Mouse (Mus musculus) activated CD4-positive, CD25-positive, alpha-beta regulatory T cell, adult 9 weeks (primary cell): ENCODE results near the gene Ipp. TPM values are rescaled to one million over a fixed set of nuclear protein-coding genes. Genes with fewer than 3 reads are reported as not detected.

Experiments used
- polyA plus RNA-seq: library from polyadenylated mRNA; unstranded; fragments of 100-300 nt; shearing (Covaris generic); gene quantifications from one replicate; pipeline ENCODE4 v1.2.1, GENCODE M21; 2017

Ipp gene
- polyA plus RNA-seq = 17.8 TPM

GRCm38 (mm10) chr4:116507425-116508218, at the start of gene Ipp:
TSS of gene Ipp (plus strand) at chr4:116507549.

GRCm38 (mm10) chr4:116464126-116464981, 43.0 kb upstream of the Ipp start, which contains the start of gene Mast2:
TSS of gene Mast2 (minus strand) at chr4:116464183.

DNA sequence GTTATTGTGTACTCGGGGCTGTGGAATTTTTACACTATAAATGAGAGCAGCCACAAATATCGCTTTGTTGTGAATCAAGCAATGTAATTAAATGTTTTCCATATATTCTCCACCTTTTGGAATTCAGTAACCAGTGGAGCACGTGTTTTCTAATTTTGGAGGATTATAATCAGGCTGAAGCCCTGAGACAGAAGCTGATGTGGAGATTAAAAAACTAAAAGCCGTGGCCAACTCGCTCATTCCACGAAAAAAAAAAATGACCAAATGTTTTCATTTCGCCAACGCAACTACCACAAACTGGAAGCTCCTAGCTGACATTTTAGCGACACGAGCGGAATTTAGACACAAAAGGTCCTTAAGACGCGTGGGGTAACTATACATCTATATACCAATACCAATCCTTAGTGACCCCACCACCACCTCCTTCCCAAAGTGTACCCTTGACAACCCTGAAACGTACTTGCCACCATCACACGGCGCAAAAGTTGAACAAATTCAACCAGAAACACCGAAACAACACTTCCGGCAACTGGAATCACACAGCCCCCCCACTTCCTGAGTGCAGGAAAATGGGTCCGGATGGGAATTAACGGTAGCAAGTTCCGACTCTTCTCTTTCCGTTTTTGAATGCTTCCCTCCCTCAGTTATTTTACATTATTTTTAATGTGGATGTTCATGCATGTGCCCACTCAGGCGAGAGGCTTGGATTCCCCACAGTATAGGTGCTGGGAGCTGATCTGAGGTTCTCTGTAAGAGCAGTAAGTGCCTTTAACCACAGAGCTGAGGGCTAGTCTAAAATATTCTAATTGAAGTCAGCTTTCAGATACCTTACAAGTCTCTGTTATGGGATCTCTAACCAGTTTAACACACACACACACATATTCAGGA, 48.3 kb downstream of the Ipp start, which contains the start of gene Tmem69:
Gene Tmem69, minus strand, starts transcription at position 524 of the 888 bp plus-strand sequence.

GRCm38 (mm10) chr4:116557306-116558121, 50.2 kb downstream of the Ipp start, which contains the start of gene Gpbp1l1:
TSS of gene Gpbp1l1 (plus strand) at chr4:116557658.

Other genes with a start within 250 kb of the Ipp start
- 3.1 TPM for gene Mast2, start 43.4 kb upstream of the Ipp start, polyA plus RNA-seq
- 30.3 TPM for gene Tmem69, start 48.4 kb downstream of the Ipp start, polyA plus RNA-seq
- gene Gpbp1l1, start 50.1 kb downstream of the Ipp start, polyA plus RNA-seq = 48.2 TPM
- gene Ccdc17, start 89.1 kb downstream of the Ipp start, polyA plus RNA-seq = 15.1 TPM
- gene Nasp, start 120.4 kb downstream of the Ipp start, polyA plus RNA-seq = 47.8 TPM
- 361 TPM for gene Akr1a1, start 144.1 kb downstream of the Ipp start, polyA plus RNA-seq
- gene Prdx1, start 178.0 kb downstream of the Ipp start, polyA plus RNA-seq = 665 TPM
- gene Mmachc, start 200.9 kb downstream of the Ipp start, polyA plus RNA-seq = 9.6 TPM
- 21.5 TPM for gene Ccdc163, start 201.0 kb downstream of the Ipp start, polyA plus RNA-seq
- 7.8 TPM for gene Tesk2, start 213.4 kb downstream of the Ipp start, polyA plus RNA-seq